Mouse (Mus musculus): ENCODE measurements around the gene Fam243.

GRCm38 (mm10) chr16:92307947-92308346 lies 13.3 kb downstream of the Fam243 start:
- TF ChIP-seq CTCF (IDR thresholded peaks at IDR 0.05; ENCODE audit: low read depth) (peak; percentile 48), EP300 (optimal IDR thresholded peaks at IDR 0.05) (no peak)
